Mouse (Mus musculus) right cerebral cortex, postnatal 10 days (tissue): Measurements from ENCODE around the gene Ints3.

Experiments
- DNase-seq, 2 experiments: peaks; one replicate each; pipeline ENCODE4 v3.0.0; 2021; ENCODE audit warnings: low spot score in 2 of 2

Ints3 gene

DNA sequence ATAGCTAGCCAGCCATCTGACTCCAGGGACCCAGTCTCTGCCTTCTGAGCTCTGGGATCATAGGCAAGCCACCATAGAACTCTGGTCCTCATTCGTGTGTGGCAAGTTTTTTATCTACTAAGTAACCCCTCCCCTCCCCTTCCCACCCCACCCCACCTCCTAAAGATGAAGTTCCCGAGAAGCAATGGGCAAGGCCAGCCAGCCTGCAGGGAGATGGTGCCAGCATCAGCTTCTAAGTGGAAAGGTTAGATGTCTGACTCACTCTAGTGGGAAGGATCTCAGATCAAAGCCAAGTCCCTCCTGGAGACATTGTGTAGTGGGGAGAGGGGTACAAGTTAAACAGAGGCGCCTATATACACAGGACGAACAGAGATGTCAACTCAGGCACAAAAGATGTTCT lies 42.4 kb downstream of the Ints3 start:
- no peak for DNase-seq

GRCm38 (mm10) chr3:90389511-90390490 lies 43.6 kb downstream of the Ints3 start, which contains the start of gene Slc27a3:
Gene Slc27a3, minus strand, starts transcription at chr3:90389938.
- peak; percentile 66 to 71 for DNase-seq

DNA sequence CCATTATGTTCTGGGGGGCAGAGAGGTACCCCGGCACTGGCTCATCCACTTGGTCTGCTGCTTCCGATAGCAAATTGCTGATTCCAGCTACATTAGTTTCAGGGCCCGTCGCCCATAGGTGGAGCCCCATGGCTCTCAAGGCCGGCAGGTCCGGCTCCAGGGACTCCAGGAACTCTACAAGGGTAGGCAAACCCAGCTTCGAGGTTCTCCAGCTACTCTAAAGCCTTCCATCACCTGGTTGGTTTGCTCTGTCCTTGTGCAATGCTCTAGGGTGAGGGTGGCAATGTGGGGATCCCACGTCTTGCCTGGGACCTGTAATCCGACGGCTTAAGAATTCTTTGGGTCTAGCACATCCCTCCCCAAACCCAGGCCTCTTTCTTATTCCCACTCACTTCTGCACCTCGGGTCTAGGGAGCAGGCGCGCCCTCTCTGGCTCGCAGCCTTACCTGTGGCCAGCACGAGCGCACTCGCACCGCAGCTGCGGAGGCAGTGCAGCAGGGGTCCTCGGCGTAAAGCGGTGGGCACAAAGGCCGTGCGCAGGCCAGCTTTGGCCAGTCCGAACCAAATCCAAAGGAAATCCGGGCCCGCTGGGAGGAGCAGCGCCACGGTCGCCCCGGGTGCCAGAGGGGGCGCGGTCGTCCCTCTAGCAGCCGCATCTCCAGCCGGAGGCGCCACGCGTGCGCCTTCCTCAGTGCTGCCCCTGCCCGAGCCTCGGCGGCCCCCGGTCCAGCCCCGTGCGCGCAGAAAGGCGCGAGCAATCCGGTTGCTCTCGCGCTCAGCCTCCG lies 44.5 kb downstream of the Ints3 start:
- DNase-seq = peak; percentile 60 to 61

GRCm38 (mm10) chr3:90388192-90388591 lies 45.2 kb downstream of the Ints3 start:
- no peak for DNase-seq

DNA sequence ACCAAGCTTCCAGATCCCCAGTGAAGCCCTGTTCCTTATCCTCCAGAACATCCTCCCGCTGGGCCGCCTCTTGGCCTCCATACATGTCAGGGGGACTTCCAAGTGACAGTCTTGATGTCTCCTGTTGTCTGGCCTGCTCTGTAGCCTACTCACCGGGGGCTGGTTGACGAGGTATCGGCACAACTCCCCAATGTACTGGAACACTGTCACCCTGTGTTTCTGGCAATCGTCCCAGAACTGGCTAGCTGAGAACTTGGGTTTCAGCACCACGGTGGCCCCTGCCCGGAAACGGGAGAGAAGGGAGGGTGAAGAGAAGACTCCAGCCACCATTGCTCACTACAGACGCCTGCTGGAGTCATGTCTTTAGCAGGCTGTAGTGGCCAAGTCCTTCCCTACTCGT lies 45.9 kb downstream of the Ints3 start:
- DNase-seq = peak; percentile 65 to 67

DNA sequence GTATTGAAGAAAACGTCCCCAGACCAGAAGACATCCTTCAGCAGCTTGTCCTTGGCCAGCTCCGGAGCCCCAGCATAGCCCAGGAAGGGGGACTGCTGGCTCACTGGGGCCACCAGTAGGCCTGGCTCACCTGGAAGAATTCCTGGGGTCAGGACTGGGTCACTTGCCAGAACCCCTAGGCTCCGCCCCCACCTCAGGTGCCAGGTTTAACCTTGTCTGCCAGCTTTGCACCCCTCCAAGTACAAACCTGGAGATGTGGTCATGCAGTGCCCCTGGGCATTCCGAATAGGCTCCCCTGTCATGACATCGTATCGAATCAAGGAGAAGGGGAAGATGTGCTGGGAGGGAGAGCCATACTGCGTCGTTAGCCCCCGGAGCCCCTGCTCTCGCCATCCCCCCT lies 46.6 kb downstream of the Ints3 start:
- no peak for DNase-seq

- no peak for DNase-seq
Measured at GRCm38 (mm10) chr3:90384851-90385375, 48.5 kb downstream of the Ints3 start.

DNA sequence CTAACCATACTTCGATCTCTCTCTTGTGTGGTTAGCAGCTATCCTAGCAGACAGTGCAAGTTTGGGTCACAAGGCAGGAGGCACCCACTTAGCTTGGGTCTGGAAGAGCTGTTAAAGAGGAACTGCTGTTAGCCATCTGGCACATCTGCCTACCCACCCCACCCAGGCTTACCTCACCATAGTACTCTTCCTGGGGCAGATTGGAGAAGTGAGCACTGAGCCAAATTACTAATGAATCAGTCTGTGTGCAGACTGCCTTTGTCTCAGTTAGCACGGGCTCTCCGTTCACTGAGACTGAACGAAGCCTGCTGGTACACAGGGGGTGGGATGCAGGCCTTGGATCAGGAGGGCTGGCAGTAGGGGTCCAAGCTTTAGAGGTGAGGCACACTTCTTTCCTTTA lies 49.7 kb downstream of the Ints3 start:
- DNase-seq = no peak

- no peak for DNase-seq
Measured at GRCm38 (mm10) chr3:90381727-90382126, 51.7 kb downstream of the Ints3 start.

DNA sequence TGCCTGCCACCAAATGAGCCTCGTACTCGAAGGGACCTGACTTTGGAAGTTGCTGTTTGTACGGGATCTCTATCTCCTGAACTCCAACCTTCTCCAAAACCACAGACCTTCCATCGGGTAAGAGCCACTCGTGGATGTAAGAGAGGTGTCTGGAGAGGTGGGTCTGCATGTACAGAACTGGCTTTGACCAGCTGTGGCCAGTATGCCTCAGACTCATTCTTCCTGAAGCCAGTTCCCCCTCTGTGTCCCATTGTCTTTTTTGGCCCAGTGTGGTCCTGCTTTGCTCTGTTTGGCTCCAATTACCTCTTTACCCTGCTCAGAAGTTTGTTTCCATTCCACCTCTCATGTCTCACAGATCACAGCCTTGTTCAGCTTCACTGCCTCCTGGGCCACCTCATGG lies 54.9 kb downstream of the Ints3 start:
- no peak for DNase-seq

DNA sequence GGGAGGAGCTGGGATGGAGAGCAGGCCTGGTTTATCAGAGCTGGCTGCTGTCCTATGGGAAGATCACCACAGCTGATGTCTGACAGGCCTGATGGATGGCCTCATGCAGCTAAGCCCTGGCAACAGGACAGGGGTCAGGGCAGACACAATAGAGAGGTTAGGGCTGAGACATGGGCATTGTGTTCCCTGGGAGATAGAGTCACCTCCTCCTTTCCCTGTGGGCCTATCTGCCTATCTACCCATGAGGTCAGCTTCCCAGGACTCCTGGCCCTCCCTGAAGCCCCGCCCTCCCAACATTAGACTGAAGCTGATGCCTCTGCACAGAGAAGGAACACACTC lies 57.2 kb downstream of the Ints3 start:
- DNase-seq = no peak

GRCm38 (mm10) chr3:90375562-90376246 lies 57.7 kb downstream of the Ints3 start:
- no peak for DNase-seq

DNA sequence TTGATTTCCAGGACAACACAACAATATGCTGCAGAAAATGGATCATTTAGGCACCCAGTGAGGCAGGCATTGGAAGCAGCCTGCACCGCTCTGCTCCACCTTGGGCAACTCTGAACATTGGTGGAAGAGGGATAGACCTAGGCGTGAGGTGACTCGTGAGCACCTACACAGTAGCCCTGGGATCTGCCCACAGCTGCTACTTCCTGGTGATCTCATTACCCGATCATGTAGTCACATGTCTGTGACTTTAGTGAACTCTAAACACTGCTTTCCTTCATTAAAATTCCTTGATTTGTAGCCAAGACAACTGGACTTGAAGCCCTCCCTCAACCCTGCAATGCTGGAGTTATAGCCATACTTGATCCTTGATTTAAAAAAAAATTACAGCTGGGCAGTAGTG lies 59.1 kb downstream of the Ints3 start:
- DNase-seq = no peak

DNA sequence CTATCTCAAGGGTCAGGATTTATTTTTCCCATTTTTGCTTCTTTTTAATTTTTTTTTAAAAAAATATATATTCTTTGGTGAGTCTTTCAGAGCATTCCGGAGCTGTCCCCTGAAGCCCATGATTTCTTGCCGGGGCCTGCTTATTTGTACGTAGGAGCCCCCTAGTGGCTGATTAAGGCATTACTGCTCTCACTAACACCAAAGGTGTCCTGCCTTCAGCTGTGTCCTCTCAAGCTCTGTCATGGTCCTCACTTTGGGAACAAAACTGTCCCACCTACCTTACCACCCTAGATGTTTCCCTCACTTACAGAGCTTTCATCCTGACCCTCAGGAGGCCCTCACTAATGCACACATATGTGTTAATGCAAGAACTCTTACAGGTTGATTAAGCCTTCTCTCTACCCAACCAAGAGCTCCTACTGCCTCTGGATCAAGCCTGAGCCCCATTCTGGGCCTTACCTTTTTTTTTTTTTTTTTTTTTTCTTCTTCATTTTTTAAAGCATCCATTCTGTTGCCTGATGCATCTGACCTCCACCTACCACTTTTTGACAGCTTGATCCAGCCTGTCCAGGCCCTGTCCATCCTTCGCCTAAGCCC lies 59.9 kb downstream of the Ints3 start:
- DNase-seq = peak; percentile 88

- DNase-seq = no peak
Measured at GRCm38 (mm10) chr3:90372817-90373216, 60.6 kb downstream of the Ints3 start.

DNA sequence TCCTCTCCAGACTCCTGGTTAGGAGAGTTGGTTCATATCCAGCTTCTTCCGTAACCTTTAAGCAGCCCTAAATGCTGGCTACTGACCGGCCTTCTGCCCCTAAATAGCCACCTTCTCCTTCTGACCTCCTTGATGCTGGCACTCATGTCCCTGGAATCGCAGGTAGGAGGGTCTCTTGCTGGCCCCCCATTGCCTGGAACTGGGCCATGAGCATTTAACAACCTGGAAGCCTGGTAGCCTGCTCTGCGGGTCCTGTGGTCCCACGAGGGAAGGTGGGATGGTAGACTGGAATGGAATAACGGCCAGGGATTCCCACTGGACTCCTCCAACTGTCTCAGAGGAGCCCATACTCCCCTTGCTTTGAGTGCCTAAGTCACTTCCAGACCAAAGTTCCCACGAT lies 61.6 kb downstream of the Ints3 start:
- no peak for DNase-seq

GRCm38 (mm10) chr3:90369041-90369440 lies 64.4 kb downstream of the Ints3 start:
- peak; percentile 42 to 62 for DNase-seq

- no peak for DNase-seq
Measured at GRCm38 (mm10) chr3:90367001-90367632, 66.3 kb downstream of the Ints3 start.

DNA sequence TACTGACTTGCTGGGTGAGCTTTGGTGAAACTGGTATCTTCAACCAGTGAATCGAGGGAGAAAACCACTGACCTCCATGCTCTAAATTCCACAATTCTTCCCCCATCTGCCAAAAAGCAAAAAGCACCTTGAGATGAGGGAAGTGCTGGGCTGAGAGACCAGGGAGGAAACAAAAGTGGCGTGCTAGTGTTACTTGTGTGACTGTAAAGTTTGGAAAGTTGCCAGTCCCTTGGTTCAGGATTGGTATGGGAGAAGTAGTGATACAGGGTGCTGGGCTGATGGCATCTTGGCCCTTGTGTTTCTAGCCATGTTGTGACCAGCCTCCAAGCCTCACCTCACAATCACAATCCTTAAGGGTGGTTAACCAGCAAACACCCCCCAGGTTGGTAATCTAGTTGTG lies 71.1 kb downstream of the Ints3 start:
- DNase-seq = no peak

DNA sequence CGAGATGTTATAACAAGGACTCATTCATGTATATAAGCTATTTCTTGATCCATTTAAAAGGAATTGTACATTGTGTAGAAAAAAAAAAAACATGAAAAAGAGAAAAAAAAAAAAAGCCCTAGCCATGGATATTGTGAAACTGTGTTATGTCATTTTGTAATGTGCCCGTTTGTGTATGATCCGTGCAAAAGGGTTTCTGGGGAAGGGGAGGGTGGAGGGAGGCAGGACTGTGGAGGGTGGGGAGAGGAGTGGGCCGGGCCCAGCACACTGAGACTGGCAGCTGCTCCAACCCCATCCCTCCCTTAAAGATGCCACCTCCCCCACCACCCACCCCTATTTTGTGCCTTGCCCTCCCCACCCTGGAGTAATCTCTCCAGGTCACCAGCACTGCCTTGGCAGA lies 71.9 kb downstream of the Ints3 start:
- no peak for DNase-seq

GRCm38 (mm10) chr3:90359230-90359629 lies 74.2 kb downstream of the Ints3 start:
- DNase-seq = no peak
